Mouse (Mus musculus) c-Kit-negative CD71-positive TER-119-positive erythroid progenitor cells, embryonic 14.5 days (primary cell): ENCODE data around the gene Ccdc6.

Experiments used
- DNase-seq: peaks from one replicate; pipeline ENCODE4 v3.0.0-alpha.2; 2013; ENCODE audit warnings: low read depth, low spot score

Gene Ccdc6

GRCm38 (mm10) chr10:70132714-70133113 lies 35.8 kb downstream of the Ccdc6 start:
- no peak for DNase-seq

- DNase-seq = no peak
Measured at GRCm38 (mm10) chr10:70133188-70133587, 36.3 kb downstream of the Ccdc6 start.

- DNase-seq = peak; percentile 58
Measured at GRCm38 (mm10) chr10:70135680-70136079, 38.8 kb downstream of the Ccdc6 start.

- no peak for DNase-seq
Measured at GRCm38 (mm10) chr10:70137652-70138051, 40.7 kb downstream of the Ccdc6 start.

- peak; percentile 66 for DNase-seq
Measured at GRCm38 (mm10) chr10:70138150-70138549, 41.2 kb downstream of the Ccdc6 start.

- no peak for DNase-seq
Measured at GRCm38 (mm10) chr10:70139368-70139767, 42.4 kb downstream of the Ccdc6 start.

GRCm38 (mm10) chr10:70140414-70140813 lies 43.5 kb downstream of the Ccdc6 start:
- DNase-seq = no peak

- no peak for DNase-seq
Measured at GRCm38 (mm10) chr10:70142623-70143022, 45.7 kb downstream of the Ccdc6 start.

GRCm38 (mm10) chr10:70144004-70144557 lies 47.2 kb downstream of the Ccdc6 start:
- DNase-seq = no peak

GRCm38 (mm10) chr10:70145873-70146272 lies 49.0 kb downstream of the Ccdc6 start:
- DNase-seq = no peak

- DNase-seq = no peak
Measured at GRCm38 (mm10) chr10:70149093-70149492, 52.2 kb downstream of the Ccdc6 start.

GRCm38 (mm10) chr10:70150301-70150700 lies 53.4 kb downstream of the Ccdc6 start:
- no peak for DNase-seq

- DNase-seq = no peak
Measured at GRCm38 (mm10) chr10:70151171-70151570, 54.2 kb downstream of the Ccdc6 start.

GRCm38 (mm10) chr10:70152190-70152743 lies 55.3 kb downstream of the Ccdc6 start:
- DNase-seq = no peak

GRCm38 (mm10) chr10:70153810-70154209 lies 56.9 kb downstream of the Ccdc6 start:
- no peak for DNase-seq

- DNase-seq = no peak
Measured at GRCm38 (mm10) chr10:70156431-70157165, 59.7 kb downstream of the Ccdc6 start.

- DNase-seq = no peak
Measured at GRCm38 (mm10) chr10:70159651-70160320, 62.9 kb downstream of the Ccdc6 start.

GRCm38 (mm10) chr10:70160811-70161210 lies 63.9 kb downstream of the Ccdc6 start:
- no peak for DNase-seq

GRCm38 (mm10) chr10:70161504-70161903 lies 64.6 kb downstream of the Ccdc6 start:
- DNase-seq = no peak

GRCm38 (mm10) chr10:70163681-70164080 lies 66.8 kb downstream of the Ccdc6 start:
- DNase-seq = no peak

GRCm38 (mm10) chr10:70165877-70166276 lies 69.0 kb downstream of the Ccdc6 start:
- DNase-seq = no peak

- DNase-seq = no peak
Measured at GRCm38 (mm10) chr10:70166427-70166826, 69.5 kb downstream of the Ccdc6 start.

GRCm38 (mm10) chr10:70167625-70168024 lies 70.7 kb downstream of the Ccdc6 start:
- DNase-seq = no peak
